Mouse (Mus musculus): ENCODE measurements at regions not wholly inside any gene's neighbourhood (a gene's known extent, or its start where the extent isn't known, plus 50 kb on each side); places are given as distances from the start of the nearest gene placed in this dataset.

GRCm38 (mm10) chr1:110656747-110657146 is 320.6 kb downstream of the Cdh19 start:
- Histone ChIP-seq H3K27me3 (ENCODE audit: control insufficient read depth in 1 of 2, insufficient read depth in 2 of 2, low read length in 2 of 2) (no peaks in the 10 kb centered on the region), H3K4me1 (ENCODE audit: control insufficient read depth in 1 of 2, insufficient read depth in 2 of 2, low read length in 2 of 2) (no peaks in the 10 kb centered on the region), H3K79me2 (ENCODE audit: control insufficient read depth, insufficient read depth, low read length, poor library complexity) (no peaks in the 10 kb centered on the region), H3K9ac (ENCODE audit: control insufficient read depth, low read depth, low read length, poor library complexity, severe bottlenecking) (no peak overlapping the region), H3K9me3 (replicated peaks; ENCODE audit: insufficient read depth, low read length) (no peaks in the 10 kb centered on the region), H3K4me3 (ENCODE audit: control insufficient read depth in 1 of 2, insufficient read depth in 1 of 2, low read depth in 2 of 2, low read length in 2 of 2) (no peak overlapping the region), H3K27ac (ENCODE audit: control insufficient read depth, low read depth, low read length) (no peak overlapping the region), H3K36me3 (ENCODE audit: control insufficient read depth in 1 of 2, insufficient read depth in 2 of 2, low read length in 2 of 2) (no peaks in the 10 kb centered on the region)
- DNase-seq (ENCODE audit: low read depth, low spot score) = peak; percentile 34
- TF ChIP-seq CHD2 (IDR thresholded peaks at IDR 0.05; ENCODE audit: low read length) (no peak), MXI1 (IDR thresholded peaks at IDR 0.05; ENCODE audit: low read depth, low read length) (no peak), ELF1 (IDR thresholded peaks at IDR 0.05; ENCODE audit: low read depth, low read length) (peak; percentile 56; the same call in 1 of the 2 replicates), MAFK (IDR thresholded peaks at IDR 0.05; ENCODE audit: borderline replicate concordance, low read depth, low read length) (no peak)

All from MEL (cell line).